Mouse (Mus musculus): ENCODE measurements around the gene St6galnac3. TPM values are rescaled to one million over a fixed set of nuclear protein-coding genes. Genes with fewer than 3 reads are reported as not detected.

Gene St6galnac3
- polyA plus RNA-seq, 2 experiments: 20.7 to 36.0 TPM

DNA sequence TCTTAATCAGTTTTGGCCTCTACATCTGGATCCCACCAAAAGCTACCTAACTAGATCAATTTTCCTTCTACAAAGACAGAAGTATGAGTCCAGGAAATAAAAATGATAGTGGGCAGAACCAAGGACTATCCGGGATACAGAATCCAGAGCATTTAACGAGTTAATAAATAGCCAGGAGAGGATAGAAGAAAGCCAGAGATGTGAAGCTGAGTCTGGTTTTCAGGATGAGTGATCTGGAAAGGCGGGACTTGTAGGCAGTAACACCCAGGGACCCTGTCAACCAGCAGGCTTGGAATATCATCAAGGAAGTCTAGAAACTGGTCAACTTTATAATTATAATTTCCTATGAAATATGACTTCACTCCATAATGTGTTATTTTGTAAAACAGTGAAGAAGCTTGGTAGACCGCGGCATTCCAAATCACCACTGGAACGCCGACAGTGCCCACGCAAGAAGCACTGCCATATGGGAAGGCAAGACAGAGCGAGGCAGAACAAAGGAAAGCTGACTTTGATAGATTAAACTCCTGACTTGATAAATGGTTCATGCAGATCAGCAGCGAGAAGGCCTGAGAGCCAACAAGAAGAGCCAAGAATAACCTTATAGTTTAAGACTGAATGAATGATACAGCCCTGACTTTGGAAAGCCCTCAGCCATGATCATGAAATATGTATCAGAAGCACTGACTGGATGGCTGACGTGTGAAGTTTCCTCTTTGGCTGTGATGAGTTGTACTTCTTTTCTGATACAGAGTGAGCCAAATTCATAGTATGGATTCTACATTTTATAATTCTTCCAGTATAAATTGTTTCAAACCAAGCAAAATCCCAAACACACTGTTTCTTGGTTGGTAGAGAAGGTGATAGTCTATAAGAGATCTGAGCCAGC, 252.1 kb downstream of the St6galnac3 start:
- no peak overlapping the region for H3K9ac ChIP-seq (ENCODE audit: low read depth, low read length, severe bottlenecking)
- H3K9me3 ChIP-seq (ENCODE audit: control insufficient read depth, low read length): no peaks in the 10 kb centered on the region
- no peaks in the 10 kb centered on the region for H3K36me3 ChIP-seq (ENCODE audit: control insufficient read depth, insufficient read depth, low read length)
- H3K4me3 ChIP-seq (replicated peaks; ENCODE audit: low read length): no peak overlapping the region
- no peak for TF ChIP-seq POLR2A (IDR thresholded peaks at IDR 0.05; ENCODE audit: borderline replicate concordance, extremely low read depth, insufficient read depth, insufficient read length)
- WGBS: 78% methylated on average over 11 of the region's 11 CpGs
- no peak overlapping the region for H3K27ac ChIP-seq (replicated peaks; ENCODE audit: low read depth, low read length)
- no peaks in the 10 kb centered on the region for H3K27me3 ChIP-seq (ENCODE audit: control insufficient read depth, insufficient read depth, low read length)
- H3K4me2 ChIP-seq (replicated peaks; ENCODE audit: low read depth, low read length, severe bottlenecking): no peak overlapping the region
- no peak for ATAC-seq (ENCODE audit: low FRiP score, low read depth)
- no peaks in the 10 kb centered on the region for H3K4me1 ChIP-seq (ENCODE audit: control insufficient read depth, insufficient read depth, low read length)
- DNase-seq (ENCODE audit: low spot score): no peak

- ATAC-seq (ENCODE audit: low FRiP score, low read depth) (no peak), DNase-seq (ENCODE audit: low spot score) (no peak)
- Histone ChIP-seq H3K36me3 (ENCODE audit: control insufficient read depth, insufficient read depth, low read length) (peaks cover 5% of the 10 kb centered on the region; the same call in 1 of the 2 replicates), H3K4me3 (replicated peaks; ENCODE audit: low read length) (no peak overlapping the region), H3K9me3 (ENCODE audit: control insufficient read depth, low read length) (no peaks in the 10 kb centered on the region), H3K27me3 (ENCODE audit: control insufficient read depth, insufficient read depth, low read length) (no peaks in the 10 kb centered on the region), H3K4me1 (ENCODE audit: control insufficient read depth, insufficient read depth, low read length) (no peaks in the 10 kb centered on the region), H3K27ac (replicated peaks; ENCODE audit: low read depth, low read length) (no peak overlapping the region), H3K9ac (ENCODE audit: low read depth, low read length, severe bottlenecking) (no peak overlapping the region), H3K4me2 (replicated peaks; ENCODE audit: low read depth, low read length, severe bottlenecking) (no peak overlapping the region)
- 82% methylated on average over 6 of the region's 6 CpGs for WGBS
- TF ChIP-seq POLR2A (IDR thresholded peaks at IDR 0.05; ENCODE audit: borderline replicate concordance, extremely low read depth, insufficient read depth, insufficient read length): no peak
These were observed 261.1 kb downstream of the St6galnac3 start for GRCm38 (mm10) chr3:153463849-153464248.

DNA sequence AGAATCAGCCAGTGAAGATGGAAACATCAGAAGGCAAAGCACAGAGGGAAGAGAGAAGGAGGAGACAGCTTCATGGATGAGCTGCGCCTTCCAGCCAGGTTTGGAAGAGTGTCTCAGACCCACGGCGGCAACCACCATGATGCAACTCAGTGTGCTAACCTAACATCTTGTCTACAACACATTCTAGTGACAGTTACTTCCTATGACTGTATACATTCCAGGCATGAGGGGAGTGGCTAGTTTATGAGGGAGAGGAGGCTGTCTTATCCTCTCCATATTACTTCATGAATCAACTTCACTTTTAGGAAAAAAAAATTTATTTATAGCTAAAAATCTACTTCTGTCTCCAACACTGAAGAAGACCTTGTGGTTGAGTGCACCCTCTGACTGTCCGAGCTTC, 264.8 kb downstream of the St6galnac3 start:
- Histone ChIP-seq H3K27ac (replicated peaks; ENCODE audit: low read depth, low read length) (no peak overlapping the region), H3K36me3 (ENCODE audit: control insufficient read depth, insufficient read depth, low read length) (no peaks in the 10 kb centered on the region), H3K9me3 (ENCODE audit: control insufficient read depth, low read length) (no peaks in the 10 kb centered on the region), H3K4me2 (replicated peaks; ENCODE audit: low read depth, low read length, severe bottlenecking) (no peak overlapping the region), H3K4me3 (replicated peaks; ENCODE audit: low read length) (no peak overlapping the region), H3K9ac (ENCODE audit: low read depth, low read length, severe bottlenecking) (no peak overlapping the region), H3K27me3 (ENCODE audit: control insufficient read depth, insufficient read depth, low read length) (no peaks in the 10 kb centered on the region), H3K4me1 (ENCODE audit: control insufficient read depth, insufficient read depth, low read length) (no peaks in the 10 kb centered on the region)
- TF ChIP-seq POLR2A (IDR thresholded peaks at IDR 0.05; ENCODE audit: borderline replicate concordance, extremely low read depth, insufficient read depth, insufficient read length): no peak
- 94% methylated on average over 4 of the region's 4 CpGs for WGBS
- ATAC-seq (ENCODE audit: low FRiP score, low read depth): no peak
- DNase-seq (ENCODE audit: low spot score): no peak

GRCm38 (mm10) chr3:153458593-153458992, 266.4 kb downstream of the St6galnac3 start:
- no peak for TF ChIP-seq POLR2A (IDR thresholded peaks at IDR 0.05; ENCODE audit: borderline replicate concordance, extremely low read depth, insufficient read depth, insufficient read length)
- Histone ChIP-seq H3K27ac (replicated peaks; ENCODE audit: low read depth, low read length) (no peak overlapping the region), H3K27me3 (ENCODE audit: control insufficient read depth, insufficient read depth, low read length) (no peaks in the 10 kb centered on the region), H3K9ac (ENCODE audit: low read depth, low read length, severe bottlenecking) (no peak overlapping the region), H3K36me3 (ENCODE audit: control insufficient read depth, insufficient read depth, low read length) (no peaks in the 10 kb centered on the region), H3K9me3 (ENCODE audit: control insufficient read depth, low read length) (no peaks in the 10 kb centered on the region), H3K4me3 (replicated peaks; ENCODE audit: low read length) (no peak overlapping the region), H3K4me2 (replicated peaks; ENCODE audit: low read depth, low read length, severe bottlenecking) (no peak overlapping the region), H3K4me1 (ENCODE audit: control insufficient read depth, insufficient read depth, low read length) (no peaks in the 10 kb centered on the region)
- no peak for DNase-seq (ENCODE audit: low spot score)
- ATAC-seq (ENCODE audit: low FRiP score, low read depth): no peak
- 84% methylated on average over 3 of the region's 3 CpGs for WGBS

DNA sequence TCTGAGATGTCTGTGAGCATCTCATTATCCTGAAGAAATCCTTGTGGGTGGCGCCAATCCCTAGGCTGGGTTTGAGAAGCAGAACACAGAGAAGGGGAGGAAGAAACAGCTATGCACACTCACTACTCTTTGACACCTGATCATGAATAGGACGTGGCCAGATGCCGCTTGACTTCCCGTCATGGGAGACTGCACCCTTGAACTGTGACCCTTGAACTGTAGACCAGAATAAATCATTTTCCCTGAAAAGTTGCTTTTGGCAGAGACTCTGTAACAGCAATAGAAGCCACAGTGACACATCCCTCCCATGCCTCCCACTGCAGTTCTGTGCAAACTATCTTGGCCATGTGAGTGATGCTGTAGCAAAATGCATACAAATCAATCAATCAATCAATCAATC, 267.3 kb downstream of the St6galnac3 start:
- no peak overlapping the region for H3K4me2 ChIP-seq (replicated peaks; ENCODE audit: low read depth, low read length, severe bottlenecking)
- WGBS: 99% methylated on average over 4 of the region's 4 CpGs
- DNase-seq (ENCODE audit: low spot score): no peak

More for the DNA sequence above, 267.3 kb downstream of the St6galnac3 start:
- no peak for TF ChIP-seq POLR2A (IDR thresholded peaks at IDR 0.05; ENCODE audit: borderline replicate concordance, extremely low read depth, insufficient read depth, insufficient read length)
- Histone ChIP-seq H3K9ac (ENCODE audit: low read depth, low read length, severe bottlenecking) (no peak overlapping the region), H3K36me3 (ENCODE audit: control insufficient read depth, insufficient read depth, low read length) (no peaks in the 10 kb centered on the region), H3K4me3 (replicated peaks; ENCODE audit: low read length) (no peak overlapping the region), H3K4me1 (ENCODE audit: control insufficient read depth, insufficient read depth, low read length) (no peaks in the 10 kb centered on the region), H3K27me3 (ENCODE audit: control insufficient read depth, insufficient read depth, low read length) (no peaks in the 10 kb centered on the region), H3K27ac (replicated peaks; ENCODE audit: low read depth, low read length) (no peak overlapping the region), H3K9me3 (ENCODE audit: control insufficient read depth, low read length) (no peaks in the 10 kb centered on the region)
- ATAC-seq (ENCODE audit: low FRiP score, low read depth): no peak

Data from limb, embryonic 14.5 days (tissue).